Mouse (Mus musculus) erythroblast, embryonic 14.5 days (primary cell): ENCODE results near the gene Unc45a.

Experiments
- GATA1 ChIP-seq: IDR thresholded peaks from 2 replicates; pipeline ENCODE4 v1.6.1; 2012; ENCODE audit warnings: low read length, inconsistent platforms, mixed read lengths
- TAL1 ChIP-seq: IDR thresholded peaks from 3 replicates; pipeline ENCODE4 v1.6.1; 2012; ENCODE audit warnings: low read length, inconsistent platforms, mixed read lengths

DNA sequence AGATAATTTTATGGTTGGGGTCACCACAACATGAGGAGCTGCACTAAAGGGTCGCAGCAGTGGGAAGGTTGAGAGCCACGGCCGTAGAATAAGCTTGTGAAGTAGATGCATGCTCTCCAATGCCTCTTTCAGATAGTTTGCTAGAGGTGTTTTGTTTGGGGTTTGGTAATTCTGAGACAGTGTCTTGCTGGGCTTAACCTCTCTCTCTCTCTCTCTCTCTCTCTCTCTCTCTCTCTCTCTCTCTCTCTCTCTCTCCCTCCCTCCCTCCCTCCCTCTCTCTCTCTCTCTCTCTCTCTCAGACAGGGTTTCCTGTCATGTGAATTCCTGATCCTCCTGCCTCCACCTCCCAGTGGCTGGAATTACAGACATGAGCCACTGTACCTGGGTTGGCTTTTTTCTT is 33.9 kb upstream of the Unc45a start:
- no peak for TF ChIP-seq GATA1
- TF ChIP-seq TAL1 = no peak
